Mouse (Mus musculus) gonadal fat pad, adult 2 months (tissue): Measurements from ENCODE around the gene Fam184a. TPM values are rescaled to one million over a fixed set of nuclear protein-coding genes. Genes with fewer than 3 reads are reported as not detected.

Experiments
- DNase-seq: peaks from one replicate; pipeline ENCODE4 v3.0.0-alpha.2; 2012; ENCODE audit warnings: low read depth
- polyA plus RNA-seq: library from polyadenylated mRNA; depleted of rRNA; stranded (reverse); fragments of >200 nt; gene quantifications from 2 replicates; pipeline ENCODE4 v1.2.3, GENCODE M21; 2012; rRNA removed

The Fam184a gene
- 3.8 and 4.6 TPM in 2 replicates for polyA plus RNA-seq

DNA sequence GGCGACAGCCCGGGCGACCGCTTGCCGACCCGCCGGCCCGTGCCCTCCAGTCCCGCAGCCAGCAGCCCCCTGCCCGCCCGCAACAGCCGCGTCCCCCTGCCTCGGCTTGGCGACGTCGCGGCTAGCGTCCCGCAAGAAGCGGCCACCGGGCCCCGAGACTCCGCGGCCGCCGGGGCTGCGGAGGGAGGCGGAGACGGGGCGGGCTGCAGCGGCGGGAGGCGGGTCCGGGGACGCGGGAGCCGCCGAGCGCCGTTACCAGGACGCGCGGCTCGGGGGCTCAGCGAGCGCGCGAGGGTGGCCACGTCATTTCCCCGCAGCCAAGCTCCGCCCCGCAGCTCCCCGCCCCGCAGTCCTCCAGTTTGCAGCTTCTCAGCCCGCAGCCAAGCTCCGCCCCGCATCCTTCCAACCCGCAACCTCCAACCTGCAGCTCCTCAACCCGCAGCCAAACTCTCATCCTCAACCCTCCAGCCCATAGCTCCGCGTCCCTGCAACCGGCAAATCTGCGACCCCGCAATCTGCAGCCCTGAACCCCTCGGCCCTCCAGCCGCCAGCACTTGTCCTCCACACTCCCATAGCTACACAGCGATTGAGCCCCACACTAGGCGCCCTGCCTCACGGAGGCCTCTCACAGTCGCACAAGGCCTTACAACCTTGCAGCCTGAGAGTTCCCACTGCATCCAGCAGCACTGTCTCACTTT lies at the start of gene Fam184a:
Gene Fam184a, minus strand, starts transcription at position 169 of the 698 bp plus-strand sequence.
- DNase-seq, result no peak

DNA sequence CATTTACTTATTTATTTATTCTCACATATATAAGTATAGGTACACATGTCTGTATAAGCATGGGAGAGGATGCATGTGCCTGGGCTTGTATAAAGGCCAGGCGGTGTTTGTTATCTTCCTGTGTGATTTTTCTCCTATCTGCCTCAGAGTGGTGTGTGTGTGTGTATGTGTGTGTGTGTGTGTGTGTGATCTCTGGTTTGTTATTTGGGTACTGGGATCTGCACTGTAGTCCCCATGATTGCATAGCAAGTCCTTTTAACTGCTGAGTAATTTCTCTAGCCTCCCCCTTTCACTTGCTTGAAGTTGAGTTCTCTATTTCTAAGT lies 45.3 kb upstream of the Fam184a start:
- DNase-seq, result no peak

DNA sequence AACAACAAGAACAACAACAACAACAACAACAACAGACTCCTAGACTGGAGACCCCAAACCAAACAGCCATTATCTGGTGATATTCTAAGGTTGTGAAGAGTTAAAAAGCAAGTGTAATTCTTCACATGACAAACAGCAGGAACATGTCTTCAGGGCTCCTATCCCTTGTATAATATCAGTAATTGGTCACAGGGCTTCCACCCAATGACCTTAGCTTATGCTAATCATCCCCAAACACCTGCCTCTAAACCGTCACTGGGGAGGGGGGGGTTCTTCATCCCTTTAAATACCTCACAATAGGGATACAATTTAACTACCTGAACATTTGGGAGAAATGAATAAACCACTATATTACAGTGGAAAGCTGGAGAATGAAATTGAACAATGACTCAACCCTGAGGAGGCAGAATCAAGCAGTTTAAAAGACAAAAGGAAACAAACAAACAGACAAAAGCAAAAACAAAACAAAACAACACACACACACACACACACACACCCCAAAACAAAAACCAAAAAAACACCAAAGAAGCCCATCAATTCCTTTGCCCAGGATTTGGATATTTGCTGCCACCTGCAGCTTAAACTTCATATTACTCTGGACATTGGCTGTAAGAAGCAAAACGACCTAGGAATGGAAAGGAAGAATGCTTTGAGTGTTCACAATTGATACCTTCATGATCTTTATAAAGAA lies 44.8 kb upstream of the Fam184a start:
- no peak for DNase-seq

DNA sequence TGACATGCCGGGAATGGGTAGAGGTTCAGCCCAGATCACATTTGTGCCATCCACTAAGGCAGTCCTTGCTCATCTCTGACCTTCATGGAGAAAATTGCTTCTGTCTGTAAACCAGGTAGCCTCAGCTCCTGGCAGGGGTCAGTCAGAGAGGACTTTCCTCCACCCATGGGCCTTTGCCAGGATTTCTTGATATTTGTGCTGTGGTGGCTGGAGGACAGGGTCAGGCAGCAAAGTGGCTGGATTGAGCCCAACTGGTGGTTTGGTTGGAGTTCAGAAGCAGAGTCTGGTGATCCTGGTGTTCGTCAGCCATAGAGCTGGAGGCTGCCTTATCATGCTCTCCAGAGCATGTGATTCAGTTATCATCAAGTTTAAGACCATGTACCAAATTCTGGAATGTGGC lies 40.4 kb upstream of the Fam184a start:
- no peak for DNase-seq

DNA sequence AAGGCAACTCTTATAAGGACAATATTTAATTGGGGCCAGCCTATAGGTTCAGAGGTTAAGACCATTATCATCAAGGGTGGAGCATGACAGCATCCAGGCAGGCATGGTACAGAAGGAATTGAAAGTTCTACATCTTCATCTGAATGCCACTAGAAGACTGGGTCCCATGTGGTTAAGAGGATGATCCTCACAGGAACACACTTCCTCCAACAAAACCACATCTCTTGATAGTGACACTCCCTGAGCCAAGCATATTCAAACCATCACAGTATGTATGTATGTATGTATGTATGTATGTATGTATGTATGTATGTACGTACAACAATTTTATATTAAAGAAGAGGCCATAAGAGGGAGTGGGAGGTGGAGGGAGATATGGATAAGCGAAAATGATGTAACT lies 25.7 kb upstream of the Fam184a start:
- DNase-seq, result no peak

DNA sequence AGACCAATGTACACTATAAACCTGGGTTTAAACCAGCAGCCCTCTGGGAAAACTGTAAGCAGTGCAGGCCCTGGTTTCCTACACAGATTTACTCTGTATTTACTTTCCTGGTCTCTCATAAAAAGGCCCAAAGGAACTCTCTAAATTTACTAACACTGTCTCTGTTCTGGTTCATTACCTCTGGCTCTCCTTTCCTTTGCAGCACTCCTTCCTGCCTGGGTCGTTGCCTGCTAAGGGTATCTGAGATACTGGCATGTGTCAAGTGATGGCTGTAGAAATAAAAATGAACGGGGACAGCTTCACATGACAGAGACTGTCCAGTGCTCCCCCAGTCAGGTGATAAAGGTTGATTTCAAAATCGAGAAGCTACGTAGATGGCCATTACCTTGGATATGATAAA lies 21.8 kb upstream of the Fam184a start:
- no peak for DNase-seq

DNA sequence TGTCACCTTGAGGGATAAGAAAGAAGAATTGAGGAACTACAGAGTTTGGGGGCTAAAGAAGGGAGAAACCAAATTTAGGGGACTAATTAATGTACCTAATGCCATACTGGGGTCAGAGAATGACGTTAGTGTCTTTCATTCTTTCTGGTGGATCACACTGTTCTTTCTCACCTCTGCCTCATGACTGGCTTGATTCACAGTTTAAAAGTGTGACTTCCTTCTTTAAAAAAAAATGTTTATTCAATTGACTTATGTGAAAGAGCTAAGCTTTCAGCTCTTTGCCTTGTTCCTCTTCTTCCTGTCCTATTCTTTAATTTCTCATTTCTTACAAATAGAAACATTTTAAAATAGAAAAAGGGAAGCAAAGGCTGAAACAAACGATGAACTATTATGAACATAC lies 20.6 kb upstream of the Fam184a start:
- DNase-seq, result no peak

DNA sequence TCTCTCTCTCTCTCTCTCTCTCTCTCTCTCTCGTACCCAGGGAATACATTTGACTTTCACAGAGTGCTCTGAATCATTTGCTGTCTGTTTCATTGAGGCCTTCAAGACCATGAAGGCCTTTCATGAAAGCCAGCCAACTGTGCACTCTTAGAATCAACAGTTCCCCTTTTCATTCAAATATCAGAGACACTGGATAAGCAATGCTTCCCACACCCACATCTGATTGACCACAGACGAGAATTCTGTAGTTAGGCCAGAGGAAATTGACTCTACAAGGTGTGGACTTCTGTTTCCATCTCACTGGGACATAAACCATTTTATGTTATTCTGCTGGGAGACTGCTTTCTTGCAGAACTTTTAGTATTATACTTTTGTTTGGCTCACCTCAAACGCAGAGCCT lies 17.8 kb upstream of the Fam184a start:
- DNase-seq, result no peak

DNA sequence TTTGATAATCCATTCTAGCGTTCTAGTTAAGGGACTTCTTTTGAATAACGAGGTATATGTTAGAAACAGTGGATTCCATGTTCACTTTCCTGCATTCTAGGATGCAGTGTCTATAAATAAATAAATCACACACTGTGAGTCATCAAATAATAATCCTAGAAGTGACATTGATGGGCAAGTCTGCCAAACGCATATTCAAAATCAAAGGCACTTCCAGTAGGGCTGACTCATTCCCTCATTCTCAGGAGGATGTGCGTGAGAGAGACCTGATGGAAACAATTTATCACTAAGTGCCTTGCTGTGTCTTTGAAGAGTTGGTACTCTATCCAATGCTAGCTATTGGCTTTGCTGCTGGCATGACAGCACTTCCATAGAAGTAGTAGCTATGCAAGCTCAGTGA lies 14.5 kb upstream of the Fam184a start:
- DNase-seq, result no peak

DNA sequence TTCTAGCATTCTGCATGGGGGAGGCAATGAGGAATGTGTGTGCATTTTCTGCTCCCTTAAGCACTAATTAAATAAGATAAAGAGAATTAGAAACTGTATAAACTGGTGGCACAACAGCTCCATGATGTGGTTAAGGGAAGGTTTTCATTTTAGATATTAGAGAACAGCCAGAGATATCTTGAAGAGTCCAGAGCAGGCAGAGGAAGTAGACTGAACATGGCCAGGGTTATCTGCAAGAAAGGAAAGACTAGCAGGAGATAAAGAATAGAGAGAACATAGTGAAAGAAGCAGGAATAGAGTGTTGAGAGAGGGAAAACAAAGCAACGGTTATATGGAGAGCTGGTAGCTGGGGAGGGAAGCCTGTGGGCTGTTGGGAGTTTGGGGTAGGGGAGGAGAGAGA lies 1.8 kb upstream of the Fam184a start:
- no peak for DNase-seq

DNA sequence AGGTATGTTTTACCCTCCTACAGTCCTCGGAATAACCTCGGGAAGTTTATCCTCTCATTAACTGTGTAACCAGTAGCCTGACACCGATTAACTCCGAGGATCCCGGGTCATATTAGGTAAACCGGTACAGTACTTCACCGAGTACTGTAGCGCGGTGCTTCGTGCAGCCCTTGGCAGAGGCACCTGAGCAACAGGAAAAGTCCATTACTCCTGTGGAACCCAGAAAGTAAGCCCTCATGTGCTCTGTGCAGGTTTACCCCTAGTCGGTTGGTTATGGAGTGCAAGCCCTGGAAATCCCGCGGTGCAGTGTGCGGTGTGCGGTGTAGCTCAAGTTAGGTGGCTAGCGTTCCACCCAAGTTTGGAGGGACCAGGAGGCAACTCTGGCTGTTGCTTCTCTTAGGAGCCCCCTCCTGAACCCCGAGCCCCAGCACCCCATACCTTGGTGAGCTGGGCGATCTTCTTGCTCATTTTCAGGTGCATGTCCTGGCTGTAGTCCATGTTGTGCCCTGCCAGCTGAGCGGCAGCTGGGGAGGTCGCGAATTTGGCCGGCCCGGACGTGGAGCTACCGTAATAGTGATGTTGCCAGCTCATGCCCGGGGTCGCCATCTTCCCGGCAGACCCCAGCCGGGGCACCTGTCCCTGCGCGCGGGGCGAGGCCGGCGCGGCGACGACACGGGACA lies 508 bp downstream of the Fam184a start:
- DNase-seq, result no peak

DNA sequence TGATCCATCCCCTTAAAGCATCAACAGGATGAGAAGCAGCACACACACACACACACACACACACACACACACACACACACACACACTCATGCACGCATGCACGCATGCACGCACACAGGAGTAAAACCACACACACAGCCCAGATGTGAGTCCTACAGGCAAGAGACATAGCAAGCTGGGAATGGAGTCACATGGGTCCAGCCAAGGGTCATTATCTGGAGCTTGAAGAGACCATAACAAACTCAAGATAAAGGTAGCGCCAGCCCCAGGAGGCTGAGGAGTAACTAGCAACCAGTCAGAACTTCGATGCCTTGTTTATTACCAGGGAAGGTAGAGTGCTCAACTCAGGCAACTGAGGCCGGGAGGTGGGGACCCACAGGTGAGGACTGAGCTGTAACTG lies 4.9 kb downstream of the Fam184a start:
- DNase-seq, result no peak

DNA sequence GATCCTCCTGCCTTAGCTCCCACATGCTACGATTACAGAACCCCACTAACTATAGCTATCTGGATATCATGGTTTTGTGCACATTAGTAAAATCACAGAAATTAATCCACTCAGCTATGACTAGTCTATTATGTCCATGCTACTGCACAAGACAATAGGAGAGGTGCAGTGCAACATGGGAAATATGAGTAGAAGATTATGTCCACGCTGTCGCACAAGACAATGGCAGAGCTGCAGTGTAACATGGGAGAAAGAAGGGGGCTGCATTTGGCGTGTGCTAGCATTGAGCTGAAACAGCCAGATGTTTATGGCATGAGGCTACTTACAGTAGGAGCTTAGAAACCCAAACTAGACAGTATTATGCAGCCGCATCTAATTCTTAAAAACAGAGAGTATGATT lies 8.0 kb downstream of the Fam184a start:
- DNase-seq, result no peak

DNA sequence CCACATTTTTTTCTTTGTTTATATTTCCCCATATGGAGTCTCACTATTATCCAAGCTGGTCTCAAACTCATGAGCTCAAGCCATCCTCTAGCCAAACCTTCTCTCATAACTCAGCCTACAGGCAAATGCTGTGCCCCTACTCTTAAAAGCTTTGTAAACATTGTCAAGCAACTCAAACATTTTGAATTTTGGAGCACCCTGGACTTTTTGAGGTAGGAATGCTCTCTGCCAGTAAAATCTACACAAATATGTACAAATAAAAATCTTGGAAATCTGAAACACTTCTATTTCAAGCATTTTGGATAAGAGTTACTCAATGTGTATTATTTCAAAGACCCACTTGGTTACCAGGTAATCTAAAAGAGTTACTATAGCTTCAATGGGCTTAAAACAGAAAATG lies 10.9 kb downstream of the Fam184a start:
- DNase-seq, result no peak

DNA sequence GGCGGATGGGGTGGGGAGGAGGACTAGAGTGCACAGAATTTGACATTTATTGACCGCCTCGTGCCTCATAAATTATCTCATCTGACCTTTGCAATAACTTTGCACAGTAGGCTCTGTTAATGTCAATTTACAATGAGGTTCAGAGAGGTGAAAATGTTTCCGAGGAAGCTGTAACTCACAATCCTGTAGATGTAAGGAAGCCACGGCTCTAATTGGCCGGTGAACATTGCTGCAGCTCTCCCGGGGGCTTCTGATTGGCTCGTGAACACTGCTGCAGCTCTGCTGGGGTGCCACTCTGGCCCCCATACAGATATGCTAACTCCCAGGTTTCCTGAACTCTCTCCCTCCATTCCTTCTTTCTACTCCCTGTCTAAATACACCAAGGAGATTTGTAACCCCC lies 12.1 kb downstream of the Fam184a start:
- no peak for DNase-seq

DNA sequence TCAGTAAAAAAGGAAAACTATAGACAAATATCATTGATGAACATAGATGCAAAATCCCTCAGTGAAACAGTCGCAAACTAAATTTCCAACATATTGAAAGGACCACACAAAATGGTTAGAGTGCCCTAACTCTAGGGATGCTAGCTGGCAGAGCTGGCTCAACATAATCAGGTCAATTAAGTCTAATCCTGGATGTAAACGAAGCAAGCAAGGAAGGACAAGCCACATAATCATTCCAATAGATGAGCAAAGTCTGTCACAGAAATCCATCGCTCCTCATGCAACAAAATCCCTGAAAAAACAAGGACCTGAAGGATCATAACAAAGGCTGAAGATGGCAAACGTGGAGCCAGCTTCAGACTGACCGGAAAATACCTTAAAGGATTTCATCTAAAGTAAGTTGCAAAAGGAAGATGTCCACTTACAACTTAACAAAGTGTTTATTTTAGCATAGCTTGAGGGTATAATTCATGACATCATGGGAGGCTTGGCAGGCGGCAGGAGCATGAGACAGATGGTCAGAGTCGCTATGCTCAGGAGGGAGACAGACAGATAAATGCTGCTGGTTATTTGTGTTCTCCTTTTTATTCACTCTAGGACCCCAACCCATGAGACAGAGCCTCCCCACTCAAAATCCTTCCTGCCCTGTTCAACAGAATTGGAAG lies 15.6 kb downstream of the Fam184a start:
- no peak for DNase-seq

DNA sequence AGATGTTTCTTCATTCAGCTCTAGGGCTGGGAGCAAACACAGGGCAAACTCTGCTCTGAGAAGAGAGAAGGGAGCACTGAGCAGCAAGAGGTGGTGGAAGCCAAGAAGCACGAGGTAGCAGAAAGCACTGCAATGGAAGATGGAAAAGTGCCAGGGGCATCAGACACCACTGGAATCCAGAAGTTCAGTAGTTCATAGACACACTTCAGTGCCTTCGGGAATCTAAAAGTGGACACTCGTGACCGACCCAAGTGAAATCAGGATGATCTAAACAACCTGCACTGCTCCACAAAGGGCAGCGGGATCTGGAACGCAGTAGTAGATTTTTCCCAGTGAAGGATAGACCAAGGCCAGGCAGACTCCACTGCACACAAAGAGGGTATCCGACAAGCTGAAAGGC lies 18.6 kb downstream of the Fam184a start:
- DNase-seq, result no peak

DNA sequence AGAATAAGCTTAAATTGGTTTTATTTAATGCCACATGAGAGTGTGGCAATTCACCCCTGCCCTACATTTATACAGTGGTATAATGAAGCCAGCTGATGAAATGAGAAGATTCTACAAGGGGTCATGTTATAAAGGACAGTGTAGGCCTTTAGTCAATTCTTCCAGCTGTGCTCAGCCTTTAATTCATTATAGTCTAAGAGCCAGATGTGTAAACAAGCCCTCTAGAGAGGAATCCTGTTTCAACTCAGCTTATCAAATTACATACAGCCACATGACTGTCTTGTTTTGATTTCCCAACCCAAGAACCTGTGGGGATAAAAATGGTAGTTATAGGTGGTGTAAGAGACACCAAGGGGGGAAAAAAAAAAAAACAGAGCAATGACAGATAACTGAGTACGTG lies 22.0 kb downstream of the Fam184a start:
- DNase-seq, result no peak

DNA sequence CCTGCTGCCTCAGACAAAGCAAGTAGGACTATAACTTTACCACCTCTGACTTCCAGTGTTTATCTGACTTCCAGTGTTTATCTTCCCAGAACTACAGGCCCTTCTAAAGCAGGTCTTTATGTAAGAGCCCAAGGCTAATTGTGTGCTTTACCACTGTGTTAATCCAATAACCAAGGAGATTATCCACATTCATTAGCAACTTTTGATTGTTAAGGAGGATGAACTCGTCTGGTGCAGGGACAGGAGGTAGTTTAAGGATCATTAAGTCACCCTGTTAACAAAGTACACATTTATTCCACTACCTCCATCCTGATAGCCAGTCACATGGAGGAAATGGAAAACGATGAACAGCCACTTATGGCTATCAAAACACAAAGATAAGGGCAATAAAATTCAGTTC lies 25.6 kb downstream of the Fam184a start:
- DNase-seq, result no peak

DNA sequence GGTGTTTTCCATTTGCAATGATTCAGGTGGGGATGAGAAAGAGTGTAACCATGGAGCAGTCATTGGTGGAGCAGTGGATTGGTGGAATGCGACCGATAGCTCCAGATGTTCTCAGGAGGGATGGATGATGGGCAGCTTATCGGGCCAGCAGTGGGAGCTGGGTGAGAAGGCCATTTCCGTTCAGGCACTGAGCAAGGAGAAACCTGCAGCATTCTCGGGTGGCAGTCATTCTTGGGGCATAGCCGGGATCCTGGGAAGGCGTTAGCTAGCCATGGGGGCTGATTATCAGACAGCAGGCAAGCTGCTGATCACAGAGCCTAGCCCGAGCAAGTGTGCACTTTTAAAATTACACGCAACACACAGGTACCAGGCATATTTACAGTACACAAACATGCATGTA lies 46.4 kb downstream of the Fam184a start:
- no peak for DNase-seq

DNA sequence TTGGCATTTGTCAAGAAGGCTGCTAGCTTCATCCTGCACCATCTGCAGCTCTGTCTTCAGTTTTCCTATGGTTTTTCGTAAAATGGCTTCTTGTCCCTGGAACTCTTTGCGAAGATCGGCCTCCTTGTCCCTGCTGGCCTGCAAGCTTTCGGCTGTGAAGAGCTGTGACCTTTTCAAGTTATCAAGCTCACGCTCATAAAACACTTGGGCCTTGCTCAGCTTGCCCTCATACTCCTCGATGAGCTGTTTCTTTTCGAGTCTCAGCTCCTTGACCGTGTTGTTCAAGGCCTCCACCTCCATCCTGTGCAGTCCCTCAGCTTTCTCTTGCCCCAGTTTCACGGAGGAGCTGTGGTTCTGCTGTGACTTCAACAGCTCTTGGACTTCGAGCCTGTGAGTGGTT lies 52.4 kb downstream of the Fam184a start:
- no peak for DNase-seq

DNA sequence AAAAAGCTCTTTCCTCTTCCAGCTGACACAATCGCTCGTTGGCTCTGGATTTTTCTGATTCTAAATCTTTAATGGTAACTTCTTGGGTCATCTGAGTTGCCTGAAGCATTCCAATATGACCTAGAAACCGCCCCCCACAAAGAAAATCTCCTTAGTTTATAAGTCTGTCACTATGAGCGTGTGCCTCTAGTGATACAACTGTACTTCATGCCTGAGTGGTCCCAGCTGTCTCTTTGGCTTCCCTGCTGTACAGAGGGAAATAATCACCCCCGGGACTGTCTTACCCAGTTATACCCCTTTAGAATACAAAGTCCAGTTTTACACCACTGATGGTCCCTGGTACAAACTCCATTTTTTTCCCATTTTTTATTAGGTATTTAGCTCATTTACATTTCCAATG lies 56.2 kb downstream of the Fam184a start:
- DNase-seq, result no peak

DNA sequence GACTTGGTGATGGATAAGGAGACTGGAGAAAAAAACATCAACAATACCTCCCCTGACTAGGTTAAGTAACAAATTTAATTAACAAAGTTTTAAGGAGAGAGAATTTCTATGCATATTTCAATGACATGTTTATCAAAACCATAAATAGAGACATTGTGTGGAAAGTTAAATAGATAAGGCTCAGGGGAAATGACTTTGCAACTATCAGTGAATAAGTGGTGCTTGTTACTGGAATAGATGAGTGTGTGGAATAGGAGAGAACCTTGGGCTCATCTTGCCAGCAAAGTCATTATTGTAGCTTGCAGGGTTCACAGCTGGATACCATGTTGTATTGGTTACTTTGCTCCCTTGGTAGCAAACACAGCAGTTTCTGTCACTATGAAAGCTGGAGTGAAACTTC lies 59.7 kb downstream of the Fam184a start:
- DNase-seq, result no peak
